Mouse (Mus musculus) ES-E14 (cell line): Measurements from ENCODE around the gene Hmox2.

Source experiments
- CHD2 ChIP-seq: IDR thresholded peaks from 2 replicates; pipeline ENCODE4 v1.6.1; 2014; ENCODE audit warnings: mild to moderate bottlenecking, low read depth, low read length, inconsistent platforms
- HCFC1 ChIP-seq: IDR thresholded peaks from 2 replicates; pipeline ENCODE4 v1.6.1; 2012; ENCODE audit warnings: low read length, inconsistent platforms, borderline replicate concordance; ENCODE audit not compliant: insufficient read depth
- MAFK ChIP-seq: IDR thresholded peaks from 2 replicates; pipeline ENCODE4 v1.6.1; 2014; ENCODE audit warnings: mild to moderate bottlenecking, low read depth, low read length, inconsistent platforms; ENCODE audit not compliant: insufficient read depth
- ZC3H11A ChIP-seq: IDR thresholded peaks from 2 replicates; pipeline ENCODE4 v1.6.1; 2012; ENCODE audit warnings: low read depth, mild to moderate bottlenecking, inconsistent platforms, low read length, borderline replicate concordance

- peak; percentile 94 for TF ChIP-seq HCFC1
- no peak for TF ChIP-seq CHD2
- no peak for TF ChIP-seq ZC3H11A
- TF ChIP-seq MAFK, result no peak
Measured at GRCm38 (mm10) chr16:4789810-4790559, 63.8 kb downstream of the Hmox2 start, which contains the start of gene Cdip1.
